Mouse (Mus musculus): ENCODE results near the gene Hcn4. TPM values are rescaled to one million over a fixed set of nuclear protein-coding genes. Genes with fewer than 3 reads are reported as not detected.

The Hcn4 gene
- polyA plus RNA-seq (2015; fragmentation: Nextera tagmentation; extraction: Ambion mirVana), result 0.10 and 0.15 TPM in 2 replicates

- Histone ChIP-seq H3K4me3 (replicated peaks; ENCODE audit: low read length) (peak within 1 kb of the TSS; percentile 70), H3K27me3 (ENCODE audit: control insufficient read depth, insufficient read depth, low read length) (peaks cover 43% of the 10 kb centered on the region), H3K9me3 (replicated peaks; ENCODE audit: control insufficient read depth, low read length) (no peaks in the 10 kb centered on the region), H3K27ac (ENCODE audit: low read length) (no peak within 1 kb of the TSS), H3K4me1 (ENCODE audit: control insufficient read depth, insufficient read depth, low read length) (peaks cover 12% of the 10 kb centered on the region), H3K4me2 (ENCODE audit: low read depth, low read length) (peak within 1 kb of the TSS; percentile 93), H3K9ac (ENCODE audit: low read length) (peak within 1 kb of the TSS; percentile 68), H3K36me3 (ENCODE audit: control insufficient read depth, insufficient read depth, low read length) (no peaks in the 10 kb centered on the region)
- peak; percentile 37; the same call in 1 of the 2 replicates for ATAC-seq (ENCODE audit: insufficient read depth, low FRiP score)
- under 1% methylated on average over 91 of the region's 95 CpGs for WGBS
Measured at GRCm38 (mm10) chr9:58823139-58823917, at the start of gene Hcn4. Gene Hcn4 (plus strand): TSS chr9:58823412.

DNA sequence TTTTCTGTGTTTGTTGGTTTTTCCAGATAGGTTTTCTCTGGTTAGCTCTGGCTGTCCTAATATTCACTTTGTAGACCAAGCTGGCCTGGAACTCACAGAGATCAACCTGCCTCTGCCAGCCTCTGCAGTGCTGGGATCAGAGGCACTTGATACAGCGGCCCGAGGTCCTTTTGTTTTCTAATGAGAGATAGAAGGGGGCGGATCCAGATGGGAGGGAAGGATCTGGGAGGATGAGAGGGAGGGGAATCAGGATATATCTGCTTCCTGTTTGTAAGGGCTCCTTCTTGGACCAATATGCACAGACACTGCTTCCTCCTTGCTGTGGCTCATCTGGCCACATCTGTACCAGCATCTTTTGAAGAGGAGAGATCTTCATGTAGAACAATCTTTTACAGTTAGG lies 48.5 kb upstream of the Hcn4 start:
- H3K4me2 ChIP-seq (ENCODE audit: low read depth, low read length), result no peak overlapping the region
- WGBS, result 55% methylated on average over 3 of the region's 3 CpGs
- no peaks in the 10 kb centered on the region for H3K36me3 ChIP-seq (ENCODE audit: control insufficient read depth, insufficient read depth, low read length)
- H3K27ac ChIP-seq (ENCODE audit: low read length), result no peak overlapping the region
- no peak overlapping the region for H3K9ac ChIP-seq (ENCODE audit: low read length)
- H3K4me3 ChIP-seq (replicated peaks; ENCODE audit: low read length), result no peak overlapping the region
- H3K27me3 ChIP-seq (ENCODE audit: control insufficient read depth, insufficient read depth, low read length), result no peaks in the 10 kb centered on the region
- no peaks in the 10 kb centered on the region for H3K9me3 ChIP-seq (replicated peaks; ENCODE audit: control insufficient read depth, low read length)
- H3K4me1 ChIP-seq (ENCODE audit: control insufficient read depth, insufficient read depth, low read length), result no peaks in the 10 kb centered on the region
- no peak for ATAC-seq (ENCODE audit: insufficient read depth, low FRiP score)

DNA sequence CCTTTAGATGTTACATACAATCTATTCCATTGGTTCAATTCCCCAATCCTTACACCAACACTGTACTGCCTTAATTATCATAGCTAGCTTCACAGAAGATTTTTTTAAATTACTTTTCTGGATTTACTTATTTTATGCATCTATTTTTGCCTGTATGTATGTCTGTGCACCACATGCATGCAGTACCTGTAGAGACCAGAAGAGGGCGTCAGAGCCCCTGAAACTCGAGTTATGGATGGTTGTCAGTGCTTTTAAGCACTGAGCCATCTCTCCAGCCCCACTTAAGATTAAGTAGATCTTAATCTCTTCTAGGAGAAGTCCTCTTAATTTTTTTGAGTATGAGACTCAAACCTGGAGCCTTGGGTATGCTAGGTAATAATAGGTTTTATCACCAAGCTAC lies 47.8 kb upstream of the Hcn4 start:
- H3K27ac ChIP-seq (ENCODE audit: low read length), result no peak overlapping the region
- no peaks in the 10 kb centered on the region for H3K27me3 ChIP-seq (ENCODE audit: control insufficient read depth, insufficient read depth, low read length)
- H3K4me2 ChIP-seq (ENCODE audit: low read depth, low read length), result no peak overlapping the region
- no peaks in the 10 kb centered on the region for H3K4me1 ChIP-seq (ENCODE audit: control insufficient read depth, insufficient read depth, low read length)
- H3K36me3 ChIP-seq (ENCODE audit: control insufficient read depth, insufficient read depth, low read length), result no peaks in the 10 kb centered on the region
- WGBS, result 14% methylated on average over 2 of the region's 2 CpGs
- no peaks in the 10 kb centered on the region for H3K9me3 ChIP-seq (replicated peaks; ENCODE audit: control insufficient read depth, low read length)
- H3K4me3 ChIP-seq (replicated peaks; ENCODE audit: low read length), result no peak overlapping the region
- no peak for ATAC-seq (ENCODE audit: insufficient read depth, low FRiP score)
- H3K9ac ChIP-seq (ENCODE audit: low read length), result no peak overlapping the region

DNA sequence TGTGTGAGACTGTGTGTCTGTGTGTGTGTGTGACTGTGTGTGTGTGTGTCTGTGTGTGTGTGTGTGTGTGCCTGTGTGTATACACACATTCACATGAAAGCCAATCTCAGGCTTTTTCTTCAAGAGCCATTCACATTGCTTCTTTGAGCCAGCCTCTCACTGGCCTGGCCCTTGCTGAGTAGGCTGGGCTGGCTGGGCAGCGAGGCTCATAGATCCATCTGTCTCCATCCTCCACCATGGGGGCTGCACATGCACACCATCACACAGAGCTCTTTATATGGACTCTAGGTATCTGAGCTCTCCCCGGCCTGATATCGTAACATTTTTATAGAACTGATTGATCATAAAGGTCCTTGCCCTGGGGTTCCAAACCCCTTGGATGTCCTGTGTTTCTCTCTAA lies 33.7 kb upstream of the Hcn4 start:
- no peaks in the 10 kb centered on the region for H3K36me3 ChIP-seq (ENCODE audit: control insufficient read depth, insufficient read depth, low read length)
- no peak overlapping the region for H3K9ac ChIP-seq (ENCODE audit: low read length)
- no peak overlapping the region for H3K4me3 ChIP-seq (replicated peaks; ENCODE audit: low read length)
- no peaks in the 10 kb centered on the region for H3K9me3 ChIP-seq (replicated peaks; ENCODE audit: control insufficient read depth, low read length)
- H3K4me1 ChIP-seq (ENCODE audit: control insufficient read depth, insufficient read depth, low read length), result no peaks in the 10 kb centered on the region
- H3K27ac ChIP-seq (ENCODE audit: low read length), result no peak overlapping the region
- H3K4me2 ChIP-seq (ENCODE audit: low read depth, low read length), result no peak overlapping the region
- WGBS, result 83% methylated on average over 3 of the region's 3 CpGs
- no peak for ATAC-seq (ENCODE audit: insufficient read depth, low FRiP score)
- no peaks in the 10 kb centered on the region for H3K27me3 ChIP-seq (ENCODE audit: control insufficient read depth, insufficient read depth, low read length)

DNA sequence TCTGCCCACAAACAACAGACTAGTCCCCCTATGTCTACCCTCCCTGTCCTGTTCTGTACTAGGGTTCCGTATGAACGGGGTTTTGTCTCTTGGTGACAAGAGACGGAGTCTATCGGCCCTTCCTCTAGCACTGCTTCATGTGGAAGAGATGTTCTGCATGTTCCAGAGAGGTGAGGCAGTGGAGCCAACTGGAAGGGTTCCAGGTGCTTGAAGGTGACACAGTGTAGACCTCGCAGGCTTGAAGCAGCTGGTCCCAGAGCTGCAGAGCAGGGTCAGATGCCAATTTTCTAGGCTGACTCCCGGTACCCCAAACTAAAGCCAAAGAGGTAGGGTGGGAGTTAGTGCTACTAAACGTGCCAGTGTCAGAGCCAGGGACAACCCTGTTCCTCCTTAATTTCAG lies 25.1 kb upstream of the Hcn4 start:
- ATAC-seq (ENCODE audit: insufficient read depth, low FRiP score), result no peak
- Histone ChIP-seq H3K4me1 (ENCODE audit: control insufficient read depth, insufficient read depth, low read length) (no peaks in the 10 kb centered on the region), H3K27me3 (ENCODE audit: control insufficient read depth, insufficient read depth, low read length) (no peaks in the 10 kb centered on the region)

DNA sequence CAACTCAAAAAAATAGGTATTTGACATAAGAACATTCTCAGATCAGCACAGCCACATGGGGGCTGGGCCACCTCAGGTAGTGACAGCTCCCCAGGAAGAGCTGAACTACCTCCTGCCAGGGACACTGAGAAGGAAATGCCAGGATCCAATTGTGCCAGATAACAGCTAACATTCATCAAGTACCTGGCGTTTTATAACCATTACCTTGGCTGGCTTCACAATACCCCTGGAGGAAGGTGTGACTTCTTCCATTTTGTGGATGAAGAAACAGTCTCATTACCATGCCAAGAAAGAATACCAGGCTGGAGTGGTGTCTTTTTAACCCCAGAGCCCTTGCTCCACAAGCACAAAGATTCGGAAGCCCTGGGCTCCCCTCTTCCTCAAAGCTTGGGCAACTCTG lies 21.8 kb upstream of the Hcn4 start:
- Histone ChIP-seq H3K9me3 (replicated peaks; ENCODE audit: control insufficient read depth, low read length) (no peaks in the 10 kb centered on the region), H3K36me3 (ENCODE audit: control insufficient read depth, insufficient read depth, low read length) (no peaks in the 10 kb centered on the region), H3K4me2 (ENCODE audit: low read depth, low read length) (no peak overlapping the region), H3K9ac (ENCODE audit: low read length) (no peak overlapping the region), H3K27me3 (ENCODE audit: control insufficient read depth, insufficient read depth, low read length) (no peaks in the 10 kb centered on the region), H3K27ac (ENCODE audit: low read length) (no peak overlapping the region), H3K4me3 (replicated peaks; ENCODE audit: low read length) (no peak overlapping the region), H3K4me1 (ENCODE audit: control insufficient read depth, insufficient read depth, low read length) (peaks cover 4% of the 10 kb centered on the region)
- ATAC-seq (ENCODE audit: insufficient read depth, low FRiP score), result no peak
- WGBS, result 66% methylated on average over 2 of the region's 2 CpGs

More for the DNA sequence above, 25.1 kb upstream of the Hcn4 start:
- H3K4me3 ChIP-seq (replicated peaks; ENCODE audit: low read length), result no peak overlapping the region
- H3K4me2 ChIP-seq (ENCODE audit: low read depth, low read length), result no peak overlapping the region
- WGBS, result 80% methylated on average over 7 of the region's 7 CpGs
- H3K9me3 ChIP-seq (replicated peaks; ENCODE audit: control insufficient read depth, low read length), result no peaks in the 10 kb centered on the region
- no peak overlapping the region for H3K27ac ChIP-seq (ENCODE audit: low read length)
- no peak overlapping the region for H3K9ac ChIP-seq (ENCODE audit: low read length)
- H3K36me3 ChIP-seq (ENCODE audit: control insufficient read depth, insufficient read depth, low read length), result no peaks in the 10 kb centered on the region

- Histone ChIP-seq H3K9ac (ENCODE audit: low read length) (no peak overlapping the region), H3K4me2 (ENCODE audit: low read depth, low read length) (no peak overlapping the region), H3K27me3 (ENCODE audit: control insufficient read depth, insufficient read depth, low read length) (0 out of 2 replicates have a peak, but pooled peaks cover 3% of the 10 kb centered on the region), H3K9me3 (replicated peaks; ENCODE audit: control insufficient read depth, low read length) (no peaks in the 10 kb centered on the region), H3K36me3 (ENCODE audit: control insufficient read depth, insufficient read depth, low read length) (no peaks in the 10 kb centered on the region), H3K4me3 (replicated peaks; ENCODE audit: low read length) (no peak overlapping the region), H3K4me1 (ENCODE audit: control insufficient read depth, insufficient read depth, low read length) (peaks cover 4% of the 10 kb centered on the region), H3K27ac (ENCODE audit: low read length) (no peak overlapping the region)
- WGBS, result 42% methylated on average over 4 of the region's 4 CpGs
- ATAC-seq (ENCODE audit: insufficient read depth, low FRiP score), result no peak
Measured at GRCm38 (mm10) chr9:58802294-58802693, 20.9 kb upstream of the Hcn4 start.

- Histone ChIP-seq H3K4me2 (ENCODE audit: low read depth, low read length) (no peak overlapping the region), H3K36me3 (ENCODE audit: control insufficient read depth, insufficient read depth, low read length) (no peaks in the 10 kb centered on the region), H3K4me3 (replicated peaks; ENCODE audit: low read length) (no peak overlapping the region), H3K9me3 (replicated peaks; ENCODE audit: control insufficient read depth, low read length) (no peaks in the 10 kb centered on the region), H3K27me3 (ENCODE audit: control insufficient read depth, insufficient read depth, low read length) (0 out of 2 replicates have a peak, but pooled peaks cover 3% of the 10 kb centered on the region), H3K9ac (ENCODE audit: low read length) (no peak overlapping the region), H3K4me1 (ENCODE audit: control insufficient read depth, insufficient read depth, low read length) (peaks cover 4% of the 10 kb centered on the region), H3K27ac (ENCODE audit: low read length) (no peak overlapping the region)
- ATAC-seq (ENCODE audit: insufficient read depth, low FRiP score), result no peak
- WGBS, result 47% methylated on average over 5 of the region's 5 CpGs
Measured at GRCm38 (mm10) chr9:58802802-58803201, 20.4 kb upstream of the Hcn4 start.

GRCm38 (mm10) chr9:58805601-58806318 lies 17.5 kb upstream of the Hcn4 start:
- H3K4me1 ChIP-seq (ENCODE audit: control insufficient read depth, insufficient read depth, low read length), result peaks cover 4% of the 10 kb centered on the region
- no peaks in the 10 kb centered on the region for H3K9me3 ChIP-seq (replicated peaks; ENCODE audit: control insufficient read depth, low read length)
- H3K4me2 ChIP-seq (ENCODE audit: low read depth, low read length), result peak overlapping the region; percentile 54
- H3K36me3 ChIP-seq (ENCODE audit: control insufficient read depth, insufficient read depth, low read length), result no peaks in the 10 kb centered on the region
- 0 out of 2 replicates have a peak overlapping the region, but pooled peaks have one; percentile 16 for H3K27ac ChIP-seq (ENCODE audit: low read length)
- peak overlapping the region; percentile 43 for H3K9ac ChIP-seq (ENCODE audit: low read length)
- peak overlapping the region; percentile 32 for H3K4me3 ChIP-seq (replicated peaks; ENCODE audit: low read length)
- 12% methylated on average over 15 of the region's 15 CpGs for WGBS
- 0 out of 2 replicates have a peak, but pooled peaks cover 3% of the 10 kb centered on the region for H3K27me3 ChIP-seq (ENCODE audit: control insufficient read depth, insufficient read depth, low read length)
- ATAC-seq (ENCODE audit: insufficient read depth, low FRiP score), result peak; percentile 62; the same call in 1 of the 2 replicates
